Mouse (Mus musculus): Measurements from ENCODE around the gene a. TPM values are rescaled to one million over a fixed set of nuclear protein-coding genes. Genes with fewer than 3 reads are reported as not detected.
"Not testable (repeated sequence)": the region's sequence is repeated elsewhere in the genome, so short reads cannot be mapped to it uniquely, and the experiment has no call there.

a gene
- polyA plus RNA-seq, 1 experiment from 2014 or later: 9.4 TPM

- Histone ChIP-seq H3K4me1 (0 out of 2 replicates have a peak, but pooled peaks cover 4% of the 10 kb centered on the region), H3K36me3 (no peaks in the 10 kb centered on the region), H3K27me3 (no peaks in the 10 kb centered on the region), H3K4me3 (peak overlapping the region; percentile 34), H3K27ac (peak overlapping the region; percentile 88), H3K9me3 (no peaks in the 10 kb centered on the region), H3K9ac (peak overlapping the region; percentile 50), H3K4me2 (replicated peaks) (peak overlapping the region; percentile 74)
- peak; percentile 91 for ATAC-seq (ENCODE audit: insufficient number of reproducible peaks, insufficient read depth, low FRiP score, low TSS enrichment)
- WGBS: under 1% methylated on average over 38 of the region's 38 CpGs
Observed at GRCm38 (mm10) chr2:155018762-155019641, 227.8 kb downstream of the a start.

- Histone ChIP-seq H3K27ac (peak overlapping the region; percentile 88), H3K4me1 (0 out of 2 replicates have a peak, but pooled peaks cover 4% of the 10 kb centered on the region), H3K9me3 (no peaks in the 10 kb centered on the region), H3K27me3 (no peaks in the 10 kb centered on the region), H3K4me2 (replicated peaks) (peak overlapping the region; percentile 74), H3K36me3 (no peaks in the 10 kb centered on the region), H3K9ac (peak overlapping the region; percentile 50), H3K4me3 (peak overlapping the region; percentile 34)
- peak; percentile 60; the same call in 1 of the 2 replicates for ATAC-seq (ENCODE audit: insufficient number of reproducible peaks, insufficient read depth, low FRiP score, low TSS enrichment)
- under 1% methylated on average over 22 of the region's 22 CpGs for WGBS
Observed at GRCm38 (mm10) chr2:155019673-155020072, 228.5 kb downstream of the a start.

GRCm38 (mm10) chr2:155020247-155020826 lies 229.1 kb downstream of the a start:
- H3K27ac ChIP-seq; H3K4me2 ChIP-seq (replicated peaks); H3K9ac ChIP-seq; ATAC-seq (ENCODE audit: insufficient number of reproducible peaks, insufficient read depth, low FRiP score, low TSS enrichment); H3K9me3 ChIP-seq; H3K4me3 ChIP-seq; H3K4me1 ChIP-seq; H3K36me3 ChIP-seq; H3K27me3 ChIP-seq: not testable (repeated sequence)
- WGBS: 23% methylated on average over 20 of the region's 20 CpGs

- H3K27ac ChIP-seq: no peak overlapping the region
- H3K4me1 ChIP-seq: no peaks in the 10 kb centered on the region; the same call in 1 of the 2 replicates
- no peaks in the 10 kb centered on the region for H3K27me3 ChIP-seq
- H3K4me2 ChIP-seq (replicated peaks): no peak overlapping the region
- WGBS: 75% methylated on average over 7 of the region's 7 CpGs
- no peak for ATAC-seq (ENCODE audit: insufficient number of reproducible peaks, insufficient read depth, low FRiP score, low TSS enrichment)
- no peak overlapping the region for H3K9ac ChIP-seq
- no peaks in the 10 kb centered on the region for H3K9me3 ChIP-seq
- no peaks in the 10 kb centered on the region for H3K36me3 ChIP-seq
- H3K4me3 ChIP-seq: no peak overlapping the region
Observed at GRCm38 (mm10) chr2:155030831-155031230, 239.6 kb downstream of the a start.

- Histone ChIP-seq H3K4me2 (replicated peaks) (no peak overlapping the region), H3K27ac (peak overlapping the region; percentile 37; the same call in 1 of the 2 replicates)
Observed at GRCm38 (mm10) chr2:155032938-155033710, 241.9 kb downstream of the a start.

GRCm38 (mm10) chr2:155039956-155040355 lies 248.8 kb downstream of the a start:
- peaks cover 4% of the 10 kb centered on the region; the same call in 1 of the 2 replicates for H3K4me1 ChIP-seq
- H3K4me2 ChIP-seq (replicated peaks): no peak overlapping the region
- H3K27me3 ChIP-seq: no peaks in the 10 kb centered on the region
- 72% methylated on average over 4 of the region's 4 CpGs for whole genome bisulfite sequencing
- H3K36me3 ChIP-seq: no peaks in the 10 kb centered on the region
- H3K9me3 ChIP-seq: no peaks in the 10 kb centered on the region
- no peak overlapping the region for H3K27ac ChIP-seq
- H3K9ac ChIP-seq: no peak overlapping the region
- no peak for ATAC-seq (ENCODE audit: insufficient number of reproducible peaks, insufficient read depth, low FRiP score, low TSS enrichment)
- no peak overlapping the region for H3K4me3 ChIP-seq

More at GRCm38 (mm10) chr2:155032938-155033710, 241.9 kb downstream of the a start:
- Histone ChIP-seq H3K4me1 (no peaks in the 10 kb centered on the region; the same call in 1 of the 2 replicates), H3K4me3 (no peak overlapping the region), H3K27me3 (no peaks in the 10 kb centered on the region), H3K36me3 (no peaks in the 10 kb centered on the region), H3K9me3 (no peaks in the 10 kb centered on the region), H3K9ac (no peak overlapping the region)
- WGBS: 35% methylated on average over 19 of the region's 19 CpGs
- no peak for ATAC-seq (ENCODE audit: insufficient number of reproducible peaks, insufficient read depth, low FRiP score, low TSS enrichment)

- no peak overlapping the region for H3K4me3 ChIP-seq
- no peak overlapping the region for H3K9ac ChIP-seq
- ATAC-seq (ENCODE audit: insufficient number of reproducible peaks, insufficient read depth, low FRiP score, low TSS enrichment): no peak
- no peak overlapping the region for H3K4me2 ChIP-seq (replicated peaks)
- H3K27me3 ChIP-seq: no peaks in the 10 kb centered on the region
- no peaks in the 10 kb centered on the region for H3K36me3 ChIP-seq
- 80% methylated on average over 3 of the region's 3 CpGs for WGBS
- peaks cover 16% of the 10 kb centered on the region for H3K4me1 ChIP-seq
- H3K27ac ChIP-seq: no peak overlapping the region
- H3K9me3 ChIP-seq: no peaks in the 10 kb centered on the region
Observed at GRCm38 (mm10) chr2:155044542-155044941, 253.3 kb downstream of the a start.

GRCm38 (mm10) chr2:155045075-155045474 lies 253.9 kb downstream of the a start:
- Histone ChIP-seq H3K9ac (no peak overlapping the region), H3K27me3 (no peaks in the 10 kb centered on the region), H3K4me3 (no peak overlapping the region), H3K4me1 (peaks cover 17% of the 10 kb centered on the region), H3K27ac (no peak overlapping the region), H3K9me3 (no peaks in the 10 kb centered on the region), H3K4me2 (replicated peaks) (no peak overlapping the region), H3K36me3 (no peaks in the 10 kb centered on the region)
- WGBS: 72% methylated on average over 3 of the region's 3 CpGs
- no peak for ATAC-seq (ENCODE audit: insufficient number of reproducible peaks, insufficient read depth, low FRiP score, low TSS enrichment)

GRCm38 (mm10) chr2:155046803-155047202 lies 255.6 kb downstream of the a start:
- H3K4me1 ChIP-seq: peaks cover 24% of the 10 kb centered on the region
- H3K4me2 ChIP-seq (replicated peaks): no peak overlapping the region
- H3K27ac ChIP-seq: no peak overlapping the region
- H3K36me3 ChIP-seq: no peaks in the 10 kb centered on the region
- no peak overlapping the region for H3K9ac ChIP-seq
- H3K27me3 ChIP-seq: no peaks in the 10 kb centered on the region
- WGBS: 85% methylated on average over 2 of the region's 2 CpGs
- H3K9me3 ChIP-seq: no peaks in the 10 kb centered on the region
- no peak overlapping the region for H3K4me3 ChIP-seq
- ATAC-seq (ENCODE audit: insufficient number of reproducible peaks, insufficient read depth, low FRiP score, low TSS enrichment): no peak

GRCm38 (mm10) chr2:155047452-155048178 lies 256.4 kb downstream of the a start:
- no peak for ATAC-seq (ENCODE audit: insufficient number of reproducible peaks, insufficient read depth, low FRiP score, low TSS enrichment)
- H3K9me3 ChIP-seq: no peaks in the 10 kb centered on the region
- no peaks in the 10 kb centered on the region for H3K36me3 ChIP-seq
- H3K9ac ChIP-seq: peak overlapping the region; percentile 29
- 27% methylated on average over 7 of the region's 7 CpGs for WGBS
- H3K27ac ChIP-seq: peak overlapping the region; percentile 79
- no peaks in the 10 kb centered on the region for H3K27me3 ChIP-seq
- peaks cover 25% of the 10 kb centered on the region for H3K4me1 ChIP-seq
- H3K4me2 ChIP-seq (replicated peaks): peak overlapping the region; percentile 36
- H3K4me3 ChIP-seq: 0 out of 2 replicates have a peak overlapping the region, but pooled peaks have one; percentile 10

GRCm38 (mm10) chr2:155050108-155050503 lies 258.9 kb downstream of the a start:
- ATAC-seq (ENCODE audit: insufficient number of reproducible peaks, insufficient read depth, low FRiP score, low TSS enrichment): peak; percentile 22
- 18% methylated on average over 5 of the region's 5 CpGs for WGBS

More at GRCm38 (mm10) chr2:155050108-155050503, 258.9 kb downstream of the a start:
- H3K36me3 ChIP-seq: no peaks in the 10 kb centered on the region
- H3K27me3 ChIP-seq: no peaks in the 10 kb centered on the region
- H3K27ac ChIP-seq: peak overlapping the region; percentile 85; the same call in 1 of the 2 replicates
- no peaks in the 10 kb centered on the region for H3K9me3 ChIP-seq
- peaks cover 25% of the 10 kb centered on the region for H3K4me1 ChIP-seq
- H3K9ac ChIP-seq: peak overlapping the region; percentile 55
- H3K4me2 ChIP-seq (replicated peaks): peak overlapping the region; percentile 79
- H3K4me3 ChIP-seq: peak overlapping the region; percentile 52
